9 mouse cellular contexts compared by ENCODE assay signal in genomic region chr2:25167481-25167880, GRCm38 (mm10). TPM values are rescaled to one million over a fixed set of nuclear protein-coding genes. Genes with fewer than 3 reads are reported as not detected.
DNase-seq lines count a peak whose midpoint lies in the region; ATAC-seq and TF ChIP-seq lines count a peak whose summit lies in the region.
"Had no signal": no experiment of that assay in that cellular context is flagged by ENCODE, and none has a peak within 500 bp of the region (broad histone marks: within the 10 kb centered on the region; RNA-seq: fewer than 3 reads in every experiment).

No protein-coding gene starts in this region.

- no peak for TF ChIP-seq POLR2A in lung, adult 2 months (IDR thresholded peaks at IDR 0.05; ENCODE audit: borderline replicate concordance, extremely low read depth, low read depth, low read length)

- H3K36me3 ChIP-seq in lung, embryonic 14.5 days (ENCODE audit: insufficient read depth) = no peaks in the 10 kb centered on the region
- H3K36me3 ChIP-seq in embryonic facial prominence, embryonic 14.5 days (ENCODE audit: control insufficient read depth, insufficient read depth, low read length) = no peaks in the 10 kb centered on the region
- no peaks in the 10 kb centered on the region for H3K36me3 ChIP-seq in intestine, embryonic 14.5 days (ENCODE audit: control insufficient read depth, insufficient read depth, low read length)
- H3K36me3 ChIP-seq in neural tube, embryonic 12.5 days = no peaks in the 10 kb centered on the region

- intact Hi-C loops in left cerebral cortex, postnatal 4 days (cut with DNase I) = no loop called here

- no peak for TF ChIP-seq CTCF in lung, embryonic 14.5 days (IDR thresholded peaks at IDR 0.05; ENCODE audit: low read depth)
- no peak for TF ChIP-seq CTCF in lung, adult 2 months (IDR thresholded peaks at IDR 0.05; ENCODE audit: insufficient read depth, low read length)

- peak overlapping the region; percentile 84 for H3K27ac ChIP-seq in lung, embryonic 14.5 days (ENCODE audit: low read depth)
- peak overlapping the region; percentile 61 for H3K27ac ChIP-seq in embryonic facial prominence, embryonic 14.5 days (replicated peaks; ENCODE audit: low read depth, low read length)
- H3K27ac ChIP-seq in intestine, embryonic 14.5 days (ENCODE audit: low read depth) = peak overlapping the region; percentile 40; the same call in 1 of the 2 replicates
- H3K27ac ChIP-seq in neural tube, embryonic 12.5 days = peak overlapping the region; percentile 43

- peak overlapping the region; percentile 47 for H3K4me3 ChIP-seq in lung, embryonic 14.5 days (ENCODE audit: low read depth, low read length)
- H3K4me3 ChIP-seq in lung, adult 2 months (replicated peaks; ENCODE audit: extremely low read depth, low read depth, low read length) = no peak overlapping the region
- peak overlapping the region; percentile 45 for H3K4me3 ChIP-seq in embryonic facial prominence, embryonic 14.5 days (ENCODE audit: low read depth, low read length)
- peak overlapping the region; percentile 33 for H3K4me3 ChIP-seq in intestine, embryonic 14.5 days (ENCODE audit: low read depth, low read length)
- H3K4me3 ChIP-seq in neural tube, embryonic 12.5 days = peak overlapping the region; percentile 43

- ATAC-seq in lung, embryonic 14.5 days (ENCODE audit: insufficient read depth) = peak; percentile 39; the same call in 1 of the 2 replicates
- no peak for ATAC-seq in embryonic facial prominence, embryonic 14.5 days (ENCODE audit: low read depth)
- ATAC-seq in intestine, embryonic 14.5 days (replicated peaks; ENCODE audit: low FRiP score, low TSS enrichment, low read depth) = peak; percentile 32
- peak; percentile 27 for ATAC-seq in neural tube, embryonic 12.5 days (ENCODE audit: low FRiP score, low read depth)

- H3K9ac ChIP-seq in lung, embryonic 14.5 days = peak overlapping the region; percentile 63
- H3K9ac ChIP-seq in embryonic facial prominence, embryonic 14.5 days (ENCODE audit: low read depth, low read length) = peak overlapping the region; percentile 74
- H3K9ac ChIP-seq in intestine, embryonic 14.5 days (ENCODE audit: low read length) = peak overlapping the region; percentile 22
- peak overlapping the region; percentile 57 for H3K9ac ChIP-seq in neural tube, embryonic 12.5 days

- H3K27me3 ChIP-seq in lung, embryonic 14.5 days (ENCODE audit: insufficient read depth, low read length) = no peaks in the 10 kb centered on the region; the same call in 1 of the 2 replicates
- H3K27me3 ChIP-seq in embryonic facial prominence, embryonic 14.5 days (replicated peaks; ENCODE audit: control insufficient read depth, insufficient read depth, low read length) = no peaks in the 10 kb centered on the region
- peaks cover 3% of the 10 kb centered on the region; the same call in 1 of the 2 replicates for H3K27me3 ChIP-seq in intestine, embryonic 14.5 days (replicated peaks; ENCODE audit: control insufficient read depth, insufficient read depth, low read length)
- no peaks in the 10 kb centered on the region for H3K27me3 ChIP-seq in neural tube, embryonic 12.5 days (replicated peaks)

- H3K4me1 ChIP-seq in lung, embryonic 14.5 days (ENCODE audit: insufficient read depth) = peaks cover 15% of the 10 kb centered on the region
- H3K4me1 ChIP-seq in lung, adult 2 months (ENCODE audit: control insufficient read depth, insufficient read depth, low read length) = peaks cover 22% of the 10 kb centered on the region
- H3K4me1 ChIP-seq in embryonic facial prominence, embryonic 14.5 days (ENCODE audit: control insufficient read depth, insufficient read depth, low read length) = peaks cover 11% of the 10 kb centered on the region; the same call in 1 of the 2 replicates
- H3K4me1 ChIP-seq in intestine, embryonic 14.5 days (replicated peaks; ENCODE audit: control insufficient read depth, insufficient read depth, low read length) = peaks cover 19% of the 10 kb centered on the region
- peaks cover 62% of the 10 kb centered on the region for H3K4me1 ChIP-seq in neural tube, embryonic 12.5 days

- H3K9me3 ChIP-seq in lung, embryonic 14.5 days (ENCODE audit: low read depth, low read length) = no peaks in the 10 kb centered on the region
- H3K9me3 ChIP-seq in embryonic facial prominence, embryonic 14.5 days (ENCODE audit: control insufficient read depth, low read length) = no peaks in the 10 kb centered on the region
- H3K9me3 ChIP-seq in intestine, embryonic 14.5 days (ENCODE audit: control insufficient read depth, low read length) = no peaks in the 10 kb centered on the region
- H3K9me3 ChIP-seq in neural tube, embryonic 12.5 days = no peaks in the 10 kb centered on the region

- DNase-seq in lung, embryonic 14.5 days = peak; percentile 49
- DNase-seq in lung, adult 2 months = no peak
- DNase-seq in embryonic facial prominence, embryonic 14.5 days (ENCODE audit: low spot score) = no peak
- no peak for DNase-seq in intestine, embryonic 14.5 days (ENCODE audit: low spot score)
- DNase-seq in left cerebral cortex, postnatal 4 days = no peak
- no peak for DNase-seq in frontal cortex, postnatal 25 days (ENCODE audit: low spot score in 2 of 2)
- no peak for DNase-seq in lung, adult 18-20 months
- DNase-seq: kidney, adult 8-10 months had no signal

- H3K4me2 ChIP-seq in lung, embryonic 14.5 days = peak overlapping the region; percentile 78
- H3K4me2 ChIP-seq in embryonic facial prominence, embryonic 14.5 days (ENCODE audit: low read depth, low read length) = peak overlapping the region; percentile 93
- peak overlapping the region; percentile 57 for H3K4me2 ChIP-seq in intestine, embryonic 14.5 days (ENCODE audit: low read length)
- H3K4me2 ChIP-seq in neural tube, embryonic 12.5 days (replicated peaks) = peak overlapping the region; percentile 88

- 15% methylated on average over 4 of the region's 4 CpGs for WGBS in lung, embryonic 14.5 days
- WGBS in lung, adult 2 months = 37% methylated on average over 4 of the region's 4 CpGs
- 38% methylated on average over 4 of the region's 4 CpGs for WGBS in embryonic facial prominence, embryonic 14.5 days
- WGBS in intestine, embryonic 14.5 days = 33% methylated on average over 4 of the region's 4 CpGs
- 21% methylated on average over 4 of the region's 4 CpGs for WGBS in neural tube, embryonic 12.5 days

RNA-seq across cellular contexts. Expression of gene Nrarp, which starts 13.1 kb away (rescaled TPM):
- polyA plus RNA-seq in lung, embryonic 14.5 days (2014; fragmentation: Nextera tagmentation; extraction: Ambion mirVana) = 13.7 and 14.9 TPM in 2 replicates
- polyA plus RNA-seq in lung, adult 2 months (2012; rRNA removed) = 46.0 and 69.2 TPM in 2 replicates
- polyA plus RNA-seq in embryonic facial prominence, embryonic 14.5 days (2014; fragmentation: Nextera tagmentation; extraction: Ambion mirVana) = 16.5 and 20.9 TPM in 2 replicates
- polyA plus RNA-seq in intestine, embryonic 14.5 days (2014; fragmentation: Nextera tagmentation; extraction: Ambion mirVana) = 8.2 and 13.2 TPM in 2 replicates
- polyA plus RNA-seq in neural tube, embryonic 12.5 days (2016; fragmentation: Nextera tagmentation; extraction: Ambion mirVana) = 96.8 and 97.4 TPM in 2 replicates
- 10 to 100 TPM; 32.5 to 35.0 TPM for total RNA-seq in left cerebral cortex, postnatal 4 days (2021)

RNA-seq across cellular contexts. Expression of gene Tor4a, which starts 29.2 kb away (rescaled TPM):
- polyA plus RNA-seq in lung, embryonic 14.5 days (2014; fragmentation: Nextera tagmentation; extraction: Ambion mirVana) = 7.5 and 8.2 TPM in 2 replicates
- 52.8 and 54.9 TPM in 2 replicates for polyA plus RNA-seq in lung, adult 2 months (2012; rRNA removed)
- 7.5 and 7.8 TPM in 2 replicates for polyA plus RNA-seq in embryonic facial prominence, embryonic 14.5 days (2014; fragmentation: Nextera tagmentation; extraction: Ambion mirVana)
- polyA plus RNA-seq in intestine, embryonic 14.5 days (2014; fragmentation: Nextera tagmentation; extraction: Ambion mirVana) = 14.4 and 18.1 TPM in 2 replicates
- 1.5 and 1.8 TPM in 2 replicates for polyA plus RNA-seq in neural tube, embryonic 12.5 days (2016; fragmentation: Nextera tagmentation; extraction: Ambion mirVana)
- 1 to 10 TPM; 1.4 to 1.8 TPM for total RNA-seq in left cerebral cortex, postnatal 4 days (2021)

RNA-seq across cellular contexts. Expression of gene Nelfb, which starts 43.8 kb away (rescaled TPM):
- polyA plus RNA-seq in lung, embryonic 14.5 days (2014; fragmentation: Nextera tagmentation; extraction: Ambion mirVana) = 96.6 and 108 TPM in 2 replicates
- polyA plus RNA-seq in lung, adult 2 months (2012; rRNA removed) = 58.0 and 94.5 TPM in 2 replicates
- 76.8 and 94.4 TPM in 2 replicates for polyA plus RNA-seq in embryonic facial prominence, embryonic 14.5 days (2014; fragmentation: Nextera tagmentation; extraction: Ambion mirVana)
- 99.1 and 107 TPM in 2 replicates for polyA plus RNA-seq in intestine, embryonic 14.5 days (2014; fragmentation: Nextera tagmentation; extraction: Ambion mirVana)
- 104 and 106 TPM in 2 replicates for polyA plus RNA-seq in neural tube, embryonic 12.5 days (2016; fragmentation: Nextera tagmentation; extraction: Ambion mirVana)
- total RNA-seq in left cerebral cortex, postnatal 4 days (2021) = 10 to 100 TPM; 62.6 to 65.1 TPM

RNA-seq across cellular contexts. Expression of gene Stpg3, which starts 47.0 kb away (rescaled TPM):
- not detected in 2 replicates for polyA plus RNA-seq in lung, embryonic 14.5 days (2014; fragmentation: Nextera tagmentation; extraction: Ambion mirVana)
- not detected in 2 replicates for polyA plus RNA-seq in lung, adult 2 months (2012; rRNA removed)
- polyA plus RNA-seq in embryonic facial prominence, embryonic 14.5 days (2014; fragmentation: Nextera tagmentation; extraction: Ambion mirVana) = not detected in 2 replicates
- polyA plus RNA-seq in intestine, embryonic 14.5 days (2014; fragmentation: Nextera tagmentation; extraction: Ambion mirVana) = 0.18 TPM in 1 of 2 replicates, not detected in the other
- polyA plus RNA-seq in neural tube, embryonic 12.5 days (2016; fragmentation: Nextera tagmentation; extraction: Ambion mirVana) = not detected in 2 replicates
- total RNA-seq in left cerebral cortex, postnatal 4 days (2021) = not detected

RNA-seq across cellular contexts. Expression of gene Fam166a, which starts 51.1 kb away (rescaled TPM):
- 0.47 TPM in 1 of 2 replicates, not detected in the other for polyA plus RNA-seq in lung, embryonic 14.5 days (2014; fragmentation: Nextera tagmentation; extraction: Ambion mirVana)
- polyA plus RNA-seq in lung, adult 2 months (2012; rRNA removed) = 0.17 TPM in 1 of 2 replicates, not detected in the other
- not detected in 2 replicates for polyA plus RNA-seq in embryonic facial prominence, embryonic 14.5 days (2014; fragmentation: Nextera tagmentation; extraction: Ambion mirVana)
- polyA plus RNA-seq in intestine, embryonic 14.5 days (2014; fragmentation: Nextera tagmentation; extraction: Ambion mirVana) = 0.51 TPM in 1 of 2 replicates, not detected in the other
- not detected in 2 replicates for polyA plus RNA-seq in neural tube, embryonic 12.5 days (2016; fragmentation: Nextera tagmentation; extraction: Ambion mirVana)
- total RNA-seq in left cerebral cortex, postnatal 4 days (2021) = not detected

Comparison
In these comparisons a context has a peak if more than half of its experiments do, and no peak if none do; other contexts are left out.
1. H3K9ac ChIP-seq: peak in every context shown above with its lines; median percentile 74 in embryonic facial prominence, embryonic 14.5 days; 63 in lung, embryonic 14.5 days; 57 in neural tube, embryonic 12.5 days; 22 in intestine, embryonic 14.5 days.